Mouse (Mus musculus) lung, embryonic 14.5 days (tissue): ENCODE measurements at regions not wholly inside any gene's neighbourhood (a gene's known extent, or its start where the extent isn't known, plus 50 kb on each side); places are given as distances from the start of the nearest gene placed in this dataset.
A peak's percentile ranks its signal among the peaks of the same experiment; 100 is the strongest.

Experiments used
- ATAC-seq: fragments of 200-750 bp; cut with Nextera tagmentation; 2 replicates; pipeline ENCODE4 v1.8.0; 2017; ENCODE audit warnings: mild to moderate bottlenecking, moderate TSS enrichment, moderate library complexity; ENCODE audit not compliant: insufficient read depth
- DNase-seq: peaks from one replicate; pipeline ENCODE4 v3.0.0-alpha.2; 2015
- H3K27ac ChIP-seq: fragments of 300-500 bp; sonication (generic); 2 replicates; pipeline ENCODE4 v1.5.1; 2014; ENCODE audit warnings: low read depth, mild to moderate bottlenecking, moderate library complexity
- H3K27me3 ChIP-seq: fragments of 300-500 bp; sonication (generic); 2 replicates; pipeline ENCODE4 v1.6.1; 2014; ENCODE audit warnings: low read length, control low read depth; ENCODE audit not compliant: insufficient read depth
- H3K36me3 ChIP-seq: fragments of 300-500 bp; sonication (generic); 2 replicates; pipeline ENCODE4 v1.6.1; 2014; ENCODE audit warnings: control low read depth; ENCODE audit not compliant: insufficient read depth
- H3K4me1 ChIP-seq: fragments of 300-500 bp; sonication (generic); 2 replicates; pipeline ENCODE4 v1.6.1; 2014; ENCODE audit warnings: antibody characterized with exemption, control low read depth; ENCODE audit not compliant: insufficient read depth
- H3K4me2 ChIP-seq: fragments of 300-500 bp; sonication (generic); 2 replicates; pipeline ENCODE4 v1.6.1; 2014; ENCODE audit warnings: mild to moderate bottlenecking
- H3K4me3 ChIP-seq: fragments of 300-500 bp; sonication (generic); 2 replicates; pipeline ENCODE4 v1.5.1; 2014; ENCODE audit warnings: low read depth, low read length
- H3K9ac ChIP-seq: fragments of 300-500 bp; sonication (generic); 2 replicates; pipeline ENCODE4 v1.6.1; 2014
- H3K9me3 ChIP-seq: fragments of 300-500 bp; sonication (generic); 2 replicates; pipeline ENCODE4 v1.6.1; 2016; ENCODE audit warnings: low read depth, low read length, control low read depth
- CTCF ChIP-seq: IDR thresholded peaks from 2 replicates; pipeline ENCODE4 v1.5.1; 2016; ENCODE audit warnings: antibody characterized with exemption, low read depth
- WGBS: fragments of 180-500 bp; shearing (Covaris S2); extraction: QIAGEN DNeasy Blood & Tissue Kit; methylation state at CpG from one replicate; pipeline ENCODE4 v1.1.7; 2014; 5-methylcytosine and 5-hydroxymethylcytosine counted together

DNA sequence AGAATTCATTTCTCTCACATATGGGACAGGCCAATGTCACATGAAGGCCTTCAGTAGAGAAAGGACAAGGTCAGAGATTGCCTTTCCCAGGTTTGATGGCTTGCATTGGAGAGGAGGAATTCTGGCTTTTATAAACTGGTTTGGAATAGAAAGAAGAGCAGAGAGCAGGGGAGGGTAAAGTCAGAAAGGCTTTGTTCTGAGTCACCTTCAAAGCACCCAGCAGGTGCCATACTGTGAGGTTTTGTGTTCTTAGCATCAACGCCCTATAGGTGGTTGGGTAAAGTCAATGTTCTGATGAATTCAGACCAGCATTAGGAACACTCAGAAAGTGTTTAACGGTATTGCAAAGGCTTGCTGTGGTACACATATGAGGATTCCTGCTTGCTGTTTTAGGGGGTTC, 244.5 kb downstream of the Dact1 start:
- DNase-seq = no peak
- H3K4me1 ChIP-seq = no peaks in the 10 kb centered on the region
- no peaks in the 10 kb centered on the region for H3K27me3 ChIP-seq
- no peak overlapping the region for H3K4me3 ChIP-seq
- no peak overlapping the region for H3K9ac ChIP-seq
- no peaks in the 10 kb centered on the region for H3K9me3 ChIP-seq
- H3K27ac ChIP-seq = no peak overlapping the region
- no peaks in the 10 kb centered on the region for H3K36me3 ChIP-seq
- WGBS = 69% methylated on average over 2 of the region's 2 CpGs
- TF ChIP-seq CTCF = no peak
- H3K4me2 ChIP-seq = no peak overlapping the region
- ATAC-seq = no peak

DNA sequence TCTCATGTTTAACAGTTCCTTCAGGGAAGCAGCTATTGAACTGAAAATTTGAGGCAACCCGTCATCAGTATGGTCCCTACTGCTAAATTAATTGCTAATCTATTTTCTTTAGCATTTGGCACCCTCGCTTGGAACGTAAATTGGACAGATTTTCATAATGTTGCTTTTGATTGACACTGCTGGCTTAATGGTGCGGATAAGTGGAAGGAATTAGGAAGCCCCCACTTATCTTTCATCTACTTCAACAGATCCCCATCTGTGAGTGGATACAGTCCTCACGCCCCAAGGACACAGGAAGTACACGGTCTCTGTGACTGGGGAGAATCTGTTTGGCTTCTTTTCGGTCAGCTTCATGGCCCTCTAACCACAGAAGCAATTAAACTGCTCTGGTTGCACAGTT, 251.6 kb downstream of the Dact1 start:
- Histone ChIP-seq H3K4me3 (no peak overlapping the region), H3K36me3 (no peaks in the 10 kb centered on the region), H3K9ac (no peak overlapping the region), H3K4me1 (no peaks in the 10 kb centered on the region), H3K9me3 (no peaks in the 10 kb centered on the region), H3K27me3 (no peaks in the 10 kb centered on the region), H3K4me2 (no peak overlapping the region), H3K27ac (no peak overlapping the region)
- no peak for DNase-seq
- WGBS = 65% methylated on average over 7 of the region's 7 CpGs
- TF ChIP-seq CTCF = no peak
- no peak for ATAC-seq

- Histone ChIP-seq H3K36me3 (no peaks in the 10 kb centered on the region), H3K4me3 (no peak overlapping the region), H3K4me2 (no peak overlapping the region), H3K9me3 (no peaks in the 10 kb centered on the region), H3K27me3 (no peaks in the 10 kb centered on the region), H3K4me1 (no peaks in the 10 kb centered on the region), H3K27ac (no peak overlapping the region), H3K9ac (no peak overlapping the region)
- no peak for TF ChIP-seq CTCF
- ATAC-seq (no peak), DNase-seq (no peak)
- WGBS = 83% methylated on average over 8 of the region's 8 CpGs
These were observed 252.4 kb downstream of the Dact1 start for GRCm38 (mm10) chr12:71561918-71562572.

DNA sequence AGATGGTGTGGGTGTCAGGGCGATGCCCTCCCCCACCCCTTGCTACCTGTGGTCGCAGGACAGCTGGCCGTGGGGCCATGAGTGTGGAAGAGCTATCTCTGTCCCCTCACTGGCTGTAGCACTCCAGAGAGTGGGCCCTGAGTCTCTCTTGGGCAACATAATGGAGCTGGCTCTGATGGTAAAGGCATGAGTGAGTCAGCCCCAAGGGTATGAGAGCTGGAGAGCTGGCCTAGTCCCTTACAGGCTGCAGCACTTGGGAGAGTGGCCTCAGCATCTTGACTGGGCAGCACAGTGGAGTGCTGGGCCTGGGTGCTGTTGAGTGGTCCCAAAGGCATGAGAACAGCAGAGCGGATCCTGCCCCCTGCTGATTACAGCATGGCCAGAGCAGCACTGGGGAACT, 253.5 kb downstream of the Dact1 start:
- no peaks in the 10 kb centered on the region for H3K4me1 ChIP-seq
- H3K36me3 ChIP-seq = no peaks in the 10 kb centered on the region
- H3K27ac ChIP-seq = no peak overlapping the region
- H3K4me2 ChIP-seq = no peak overlapping the region
- H3K4me3 ChIP-seq = no peak overlapping the region
- no peaks in the 10 kb centered on the region for H3K27me3 ChIP-seq
- no peaks in the 10 kb centered on the region for H3K9me3 ChIP-seq
- WGBS = 83% methylated on average over 4 of the region's 4 CpGs
- ATAC-seq = no peak
- peak; percentile 25; the same call in 1 of the 2 replicates for TF ChIP-seq CTCF
- no peak overlapping the region for H3K9ac ChIP-seq
- DNase-seq = no peak

DNA sequence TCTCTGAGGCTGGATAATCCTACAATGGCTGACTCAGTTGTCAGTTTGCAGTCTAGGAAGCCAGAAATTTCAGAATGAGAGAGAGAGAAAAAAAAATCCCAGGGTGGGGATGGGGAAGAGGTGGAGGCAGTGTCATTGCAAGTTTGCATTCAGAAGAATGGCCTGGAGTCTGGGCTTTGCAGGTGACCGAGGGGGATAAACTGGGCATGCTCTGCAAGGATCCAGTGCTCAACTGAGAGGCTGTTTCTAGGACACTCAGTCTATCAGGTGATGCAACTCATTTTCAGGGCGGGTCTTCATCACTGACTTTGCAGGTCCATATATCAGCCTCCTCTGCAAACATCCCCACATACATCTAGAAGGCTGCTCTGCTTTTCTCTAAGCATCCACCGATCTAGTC, 256.7 kb downstream of the Dact1 start:
- DNase-seq (no peak), ATAC-seq (no peak)
- no peaks in the 10 kb centered on the region for H3K9me3 ChIP-seq
- no peak overlapping the region for H3K4me2 ChIP-seq
- no peak overlapping the region for H3K9ac ChIP-seq
- H3K27me3 ChIP-seq = no peaks in the 10 kb centered on the region
- no peak overlapping the region for H3K27ac ChIP-seq
- WGBS = 96% methylated on average over 3 of the region's 3 CpGs
- TF ChIP-seq CTCF = no peak
- H3K4me1 ChIP-seq = no peaks in the 10 kb centered on the region
- H3K36me3 ChIP-seq = no peaks in the 10 kb centered on the region
- no peak overlapping the region for H3K4me3 ChIP-seq

- no peak for DNase-seq
- Histone ChIP-seq H3K36me3 (no peaks in the 10 kb centered on the region), H3K27ac (no peak overlapping the region), H3K9me3 (no peaks in the 10 kb centered on the region), H3K4me2 (no peak overlapping the region), H3K27me3 (no peaks in the 10 kb centered on the region), H3K4me3 (no peak overlapping the region), H3K9ac (no peak overlapping the region), H3K4me1 (no peaks in the 10 kb centered on the region)
- TF ChIP-seq CTCF = no peak
- no peak for ATAC-seq
- WGBS = 62% methylated on average over 5 of the region's 5 CpGs
These were observed 258.6 kb downstream of the Dact1 start for GRCm38 (mm10) chr12:71568251-71568650.

GRCm38 (mm10) chr12:71568880-71569390, 259.3 kb downstream of the Dact1 start:
- Histone ChIP-seq H3K4me3 (no peak overlapping the region), H3K4me1 (no peaks in the 10 kb centered on the region), H3K4me2 (no peak overlapping the region), H3K36me3 (no peaks in the 10 kb centered on the region), H3K9me3 (no peaks in the 10 kb centered on the region), H3K27me3 (no peaks in the 10 kb centered on the region), H3K27ac (no peak overlapping the region), H3K9ac (no peak overlapping the region)
- ATAC-seq (no peak), DNase-seq (no peak)
- 62% methylated on average over 6 of the region's 6 CpGs for WGBS
- no peak for TF ChIP-seq CTCF

DNA sequence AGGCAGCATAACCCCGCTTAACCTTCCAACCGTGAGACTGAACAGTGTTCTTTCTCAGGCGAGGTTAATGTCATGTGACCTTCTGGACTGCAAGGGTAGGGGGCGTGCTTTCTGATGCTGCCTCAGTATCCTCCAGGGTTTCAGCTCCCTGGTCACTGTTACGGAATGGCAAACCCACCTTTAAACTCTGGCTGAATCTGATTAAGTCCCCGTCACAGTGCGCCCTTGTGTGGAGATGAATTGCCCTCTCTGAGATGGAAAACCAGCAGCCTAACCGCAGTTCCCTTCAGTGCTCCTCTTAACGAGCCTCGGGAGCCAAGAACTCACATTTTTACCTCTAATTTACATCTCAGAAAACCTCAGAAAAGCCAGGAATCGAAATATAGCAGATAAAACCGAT, 260.0 kb downstream of the Dact1 start:
- no peak for ATAC-seq
- H3K9me3 ChIP-seq = no peaks in the 10 kb centered on the region
- DNase-seq = no peak
- no peaks in the 10 kb centered on the region for H3K36me3 ChIP-seq
- no peak overlapping the region for H3K4me2 ChIP-seq
- TF ChIP-seq CTCF = no peak
- H3K27ac ChIP-seq = no peak overlapping the region
- H3K9ac ChIP-seq = no peak overlapping the region
- 49% methylated on average over 12 of the region's 12 CpGs for WGBS
- H3K4me1 ChIP-seq = 0 out of 2 replicates have a peak, but pooled peaks cover 4% of the 10 kb centered on the region
- no peaks in the 10 kb centered on the region for H3K27me3 ChIP-seq
- H3K4me3 ChIP-seq = no peak overlapping the region
